Mouse (Mus musculus) gonadal fat pad, adult 2 months (tissue): ENCODE data around the gene Dlgap1. TPM values are rescaled to one million over a fixed set of nuclear protein-coding genes. Genes with fewer than 3 reads are reported as not detected.

Experiments used
- DNase-seq: peaks from one replicate; pipeline ENCODE4 v3.0.0-alpha.2; 2012; ENCODE audit warnings: low read depth
- polyA plus RNA-seq: library from polyadenylated mRNA; depleted of rRNA; stranded (reverse); fragments of >200 nt; gene quantifications from 2 replicates; pipeline ENCODE4 v1.2.3, GENCODE M21; 2012

Gene Dlgap1
- polyA plus RNA-seq, 1 experiment = 5.4 TPM

GRCm38 (mm10) chr17:70755039-70755668, 786.3 kb downstream of the Dlgap1 start:
- no peak for DNase-seq

- no peak for DNase-seq
These were observed 786.9 kb downstream of the Dlgap1 start for GRCm38 (mm10) chr17:70755669-70756263.

- DNase-seq = no peak
These were observed 793.1 kb downstream of the Dlgap1 start for GRCm38 (mm10) chr17:70762001-70762400.

- no peak for DNase-seq
These were observed 793.8 kb downstream of the Dlgap1 start for GRCm38 (mm10) chr17:70762634-70763033.

- no peak for DNase-seq
These were observed 796.5 kb downstream of the Dlgap1 start for GRCm38 (mm10) chr17:70765337-70765736.

- DNase-seq = no peak
These were observed 797.1 kb downstream of the Dlgap1 start for GRCm38 (mm10) chr17:70765976-70766375.

GRCm38 (mm10) chr17:70772120-70772899, 803.4 kb downstream of the Dlgap1 start:
- DNase-seq = no peak

- DNase-seq = no peak
These were observed 810.9 kb downstream of the Dlgap1 start for GRCm38 (mm10) chr17:70779770-70780169.

- DNase-seq = peak; percentile 8
These were observed 812.1 kb downstream of the Dlgap1 start for GRCm38 (mm10) chr17:70780726-70781689.

- DNase-seq = no peak
These were observed 814.4 kb downstream of the Dlgap1 start for GRCm38 (mm10) chr17:70783273-70783672.

- no peak for DNase-seq
These were observed 818.5 kb downstream of the Dlgap1 start for GRCm38 (mm10) chr17:70787366-70787765.

- no peak for DNase-seq
These were observed 821.9 kb downstream of the Dlgap1 start for GRCm38 (mm10) chr17:70790801-70791200.

GRCm38 (mm10) chr17:70791596-70792275, 822.9 kb downstream of the Dlgap1 start:
- no peak for DNase-seq

- no peak for DNase-seq
These were observed 825.4 kb downstream of the Dlgap1 start for GRCm38 (mm10) chr17:70794291-70794690.

GRCm38 (mm10) chr17:70794722-70795121, 825.8 kb downstream of the Dlgap1 start:
- DNase-seq = no peak

GRCm38 (mm10) chr17:70795196-70795595, 826.3 kb downstream of the Dlgap1 start:
- no peak for DNase-seq

- DNase-seq = no peak
These were observed 828.3 kb downstream of the Dlgap1 start for GRCm38 (mm10) chr17:70796940-70797772.

GRCm38 (mm10) chr17:70797773-70798045, 828.8 kb downstream of the Dlgap1 start:
- DNase-seq = no peak

GRCm38 (mm10) chr17:70799266-70799665, 830.4 kb downstream of the Dlgap1 start:
- no peak for DNase-seq

- DNase-seq = no peak
These were observed 833.1 kb downstream of the Dlgap1 start for GRCm38 (mm10) chr17:70802022-70802421.
